Mouse (Mus musculus) c-Kit-positive CD71-negative TER-119-negative erythroid progenitor cells, embryonic 14.5 days (primary cell): Measurements from ENCODE around the gene Ulk4.

ENCODE experiments used
- DNase-seq: peaks from one replicate; pipeline ENCODE4 v3.0.0-alpha.2; 2013; ENCODE audit warnings: low read depth

Ulk4 gene

DNA sequence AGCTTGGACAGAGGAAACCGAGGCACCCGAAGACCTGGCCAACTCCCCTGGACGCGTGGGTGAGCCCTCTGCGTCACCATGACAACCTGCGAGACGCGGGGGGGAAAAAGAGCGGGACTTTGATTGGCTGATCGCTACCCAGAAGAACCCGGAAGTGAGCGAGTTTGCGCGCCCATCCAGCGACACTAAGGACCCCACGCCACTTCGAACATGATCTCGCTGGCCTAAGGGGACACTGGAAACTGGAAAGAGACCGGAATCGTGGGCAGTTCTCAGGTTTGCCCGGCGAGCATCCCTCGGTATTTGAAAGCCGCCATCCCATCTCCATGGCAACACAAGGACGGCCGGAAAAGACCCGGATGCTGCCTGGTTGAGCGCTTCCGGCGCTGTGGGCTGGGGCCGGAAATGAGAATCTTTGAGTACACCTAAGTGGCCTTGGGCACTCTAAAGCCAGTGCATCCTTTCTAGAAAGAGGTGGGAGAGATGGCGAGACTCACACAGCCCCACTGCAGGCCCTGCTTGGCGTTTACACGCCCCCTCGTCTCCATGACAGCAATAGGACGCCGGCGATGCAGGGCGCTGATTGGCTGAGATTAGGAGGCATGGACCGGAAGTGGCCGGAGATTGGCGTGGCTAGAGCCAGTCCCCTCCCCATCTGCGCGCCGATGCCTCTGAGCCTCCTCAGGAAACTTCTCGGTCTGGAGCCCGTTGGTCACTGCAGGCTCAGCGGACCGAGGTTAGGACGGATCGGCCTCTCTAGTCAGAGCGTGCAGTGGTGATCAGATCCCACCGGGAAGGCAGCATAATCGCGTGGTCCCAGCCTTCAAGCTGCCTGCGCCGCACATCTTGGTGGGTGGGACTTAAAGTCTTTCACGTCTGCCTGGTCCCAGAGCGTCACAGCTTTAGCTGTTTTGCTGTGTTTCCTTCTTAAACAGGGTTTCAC, at the start of gene Ulk4:
Gene Ulk4 (minus strand): TSS at position 80 of the 943 bp plus-strand sequence.
- DNase-seq = peak; percentile 84

DNA sequence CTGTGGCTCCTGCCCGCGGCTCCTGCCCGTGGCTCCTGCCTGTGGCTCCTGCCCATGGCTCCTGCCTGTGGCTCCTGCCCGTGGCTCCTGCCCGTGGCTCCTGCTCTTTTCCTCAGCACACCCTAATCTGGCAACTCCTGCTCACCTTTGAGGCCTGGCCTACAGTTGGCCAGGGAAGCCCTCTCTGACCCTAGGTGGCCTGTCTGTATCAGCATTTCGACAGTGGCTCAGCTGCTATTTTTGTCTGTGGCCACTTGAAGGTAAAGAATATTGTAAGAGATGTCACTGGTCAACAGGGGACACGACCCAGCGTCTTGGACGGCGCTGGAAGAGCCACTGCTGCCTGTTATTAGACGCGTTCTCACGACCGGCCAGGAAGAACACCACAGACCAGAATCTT, 45.0 kb upstream of the Ulk4 start:
- DNase-seq = no peak

GRCm38 (mm10) chr9:121321118-121321517, 44.1 kb upstream of the Ulk4 start:
- no peak for DNase-seq

DNA sequence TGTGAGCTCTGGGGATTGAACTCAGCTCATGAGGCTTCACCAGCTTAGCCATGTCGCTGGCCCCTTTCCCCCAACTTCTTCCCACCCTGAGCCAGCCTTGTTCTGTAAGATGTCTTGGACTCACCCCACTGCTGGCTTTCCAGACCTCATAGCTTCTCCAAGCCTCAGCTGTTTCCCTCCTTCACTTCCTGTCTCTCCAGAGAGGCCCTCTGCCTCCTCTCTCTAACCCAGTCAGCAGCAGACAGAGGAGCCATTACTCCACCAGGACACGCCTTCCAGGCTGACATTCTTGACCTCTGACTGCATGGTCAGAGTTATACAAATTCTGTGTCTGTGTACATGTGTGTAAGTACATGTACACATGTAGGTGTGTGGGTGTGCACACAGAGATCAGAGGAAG, 43.4 kb upstream of the Ulk4 start:
- no peak for DNase-seq

- DNase-seq = no peak
Observed at GRCm38 (mm10) chr9:121319323-121319966, 42.4 kb upstream of the Ulk4 start.

DNA sequence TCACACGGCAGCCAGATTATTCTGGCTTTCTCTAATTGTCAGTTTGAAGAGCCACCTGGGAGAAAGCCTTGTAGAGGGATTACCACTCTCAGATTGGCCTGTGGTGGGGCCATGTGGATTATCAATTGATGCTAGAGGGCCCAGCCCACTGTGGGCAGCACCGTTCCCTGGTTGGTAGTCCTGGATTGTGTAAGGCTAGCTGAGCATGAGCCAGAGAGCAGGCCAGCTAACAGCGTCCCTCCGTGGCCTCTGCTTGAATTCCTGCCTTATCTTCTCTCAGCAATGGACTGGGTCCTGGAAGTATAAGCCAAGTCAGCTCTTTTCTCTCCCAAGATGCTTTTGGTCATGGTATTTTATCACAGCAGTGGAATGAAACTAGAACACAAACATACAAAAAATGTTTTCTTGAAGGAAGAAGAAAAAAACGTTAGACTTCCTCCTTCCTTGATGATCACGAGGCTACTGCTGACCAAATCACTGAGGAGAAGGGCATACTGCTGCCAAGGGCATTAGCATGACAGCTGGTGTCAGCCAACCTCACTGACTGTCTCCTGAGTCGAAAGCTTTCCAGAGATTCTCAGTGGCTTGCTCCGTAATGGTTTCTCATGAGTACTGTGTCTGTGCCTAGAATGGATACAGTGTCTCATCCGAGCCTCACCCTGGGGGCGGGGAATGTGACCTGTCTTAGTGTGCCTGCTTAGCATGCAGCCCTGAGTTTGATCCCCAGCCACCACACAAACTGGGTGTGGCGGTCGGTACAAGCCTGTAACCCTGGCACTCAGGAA, 39.8 kb upstream of the Ulk4 start:
- no peak for DNase-seq

GRCm38 (mm10) chr9:121315901-121316595, 39.1 kb upstream of the Ulk4 start:
- DNase-seq = no peak

DNA sequence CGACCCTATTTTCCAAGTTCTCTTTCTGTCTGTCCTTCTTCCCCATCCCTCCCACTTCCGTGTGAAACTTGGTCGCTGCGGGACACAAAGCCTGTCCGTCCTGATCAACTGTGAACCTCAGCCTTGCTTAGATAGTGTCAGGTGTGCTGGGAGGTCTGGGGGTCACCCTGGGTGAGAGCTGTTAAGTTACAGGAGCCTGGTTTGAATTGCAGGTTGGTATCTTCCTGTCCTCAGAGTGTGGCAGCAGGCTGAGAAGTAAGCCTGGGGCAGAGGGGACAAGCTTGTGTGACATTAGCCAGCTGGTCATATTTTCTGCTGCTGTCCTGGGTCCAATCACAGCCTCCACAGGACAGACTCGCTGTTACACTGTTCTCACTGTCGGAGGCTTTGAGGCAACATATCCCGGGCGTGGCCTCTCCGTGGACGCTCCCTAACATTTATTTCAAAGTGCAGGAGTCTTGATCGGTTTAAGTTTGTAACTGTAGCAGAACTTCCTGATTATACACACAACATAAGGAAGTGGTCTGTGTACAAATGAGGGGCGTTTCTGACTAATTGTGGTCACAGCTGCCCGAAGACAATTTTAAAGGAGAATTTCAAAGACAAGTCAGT, 37.6 kb upstream of the Ulk4 start:
- no peak for DNase-seq

GRCm38 (mm10) chr9:121313656-121314374, 36.8 kb upstream of the Ulk4 start:
- DNase-seq = peak; percentile 78

DNA sequence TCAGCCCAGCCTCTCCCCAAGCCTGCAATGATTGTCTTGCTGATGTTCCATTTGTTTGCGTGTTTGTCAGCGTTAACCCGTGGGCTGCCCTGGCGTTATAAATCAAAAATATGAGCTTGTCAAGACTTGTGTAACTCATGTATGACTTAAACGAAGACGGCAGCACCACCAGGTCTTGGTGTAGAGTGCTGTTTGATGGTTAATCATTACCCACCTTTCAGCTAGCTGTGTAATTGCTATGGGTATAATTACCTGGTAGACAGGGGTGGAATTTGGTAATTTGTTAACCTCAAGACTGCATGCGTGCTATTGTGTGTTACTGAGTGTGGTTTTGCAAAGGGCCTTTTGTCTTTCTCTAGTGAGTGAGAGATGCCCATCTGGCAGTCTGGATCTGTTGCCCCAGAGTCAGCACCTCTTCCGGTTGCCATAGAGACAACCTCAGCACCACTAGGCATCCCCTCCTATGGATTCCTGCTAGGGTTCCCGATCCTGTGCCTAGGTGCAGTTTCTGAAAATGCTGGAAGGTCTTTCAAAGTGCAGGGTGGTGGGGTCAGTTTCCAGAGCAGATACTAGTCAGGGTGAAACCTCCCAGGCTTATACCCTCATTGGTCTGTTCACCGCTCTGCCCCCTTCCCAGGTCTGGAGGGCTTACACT, 35.4 kb upstream of the Ulk4 start:
- no peak for DNase-seq

DNA sequence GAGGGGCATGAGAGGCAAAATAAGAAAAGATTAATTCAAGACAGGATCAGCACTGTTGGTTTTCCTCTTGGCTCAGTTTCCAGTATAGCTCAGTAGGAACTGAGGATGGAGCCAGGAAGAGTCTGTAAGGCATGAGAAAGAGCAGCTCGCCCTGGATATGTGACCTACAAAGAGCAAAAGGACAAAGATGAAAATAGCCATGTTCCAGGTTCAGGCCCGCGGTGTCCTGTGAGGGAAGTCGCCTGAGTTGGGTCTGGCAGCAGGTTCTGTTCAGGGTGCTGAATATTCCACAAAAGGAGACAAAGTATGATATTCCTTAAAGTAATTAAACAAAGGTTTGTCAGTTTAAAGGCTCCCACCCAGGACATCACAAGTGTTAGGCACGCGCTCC, 34.8 kb upstream of the Ulk4 start:
- DNase-seq = no peak

DNA sequence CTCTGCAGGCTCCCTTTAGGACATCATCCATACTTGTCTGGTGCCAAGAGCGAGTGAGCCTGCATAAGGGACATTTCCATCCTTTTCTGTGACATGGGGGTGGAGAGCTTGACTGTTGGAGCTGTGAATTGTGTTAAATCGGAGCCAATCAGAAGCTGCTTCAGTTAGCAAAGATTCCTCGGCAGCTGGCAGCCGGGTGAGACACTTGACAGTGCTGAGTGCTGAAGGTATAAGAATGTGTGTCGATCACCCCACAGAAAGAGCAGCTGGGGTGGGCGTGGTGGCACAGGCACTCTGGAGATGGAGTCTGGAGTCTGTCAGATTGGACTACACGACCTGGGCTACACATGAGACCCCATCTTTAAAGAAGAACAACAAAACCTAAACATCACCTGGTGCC, 33.5 kb upstream of the Ulk4 start:
- no peak for DNase-seq

GRCm38 (mm10) chr9:121309287-121309686, 32.3 kb upstream of the Ulk4 start:
- no peak for DNase-seq

DNA sequence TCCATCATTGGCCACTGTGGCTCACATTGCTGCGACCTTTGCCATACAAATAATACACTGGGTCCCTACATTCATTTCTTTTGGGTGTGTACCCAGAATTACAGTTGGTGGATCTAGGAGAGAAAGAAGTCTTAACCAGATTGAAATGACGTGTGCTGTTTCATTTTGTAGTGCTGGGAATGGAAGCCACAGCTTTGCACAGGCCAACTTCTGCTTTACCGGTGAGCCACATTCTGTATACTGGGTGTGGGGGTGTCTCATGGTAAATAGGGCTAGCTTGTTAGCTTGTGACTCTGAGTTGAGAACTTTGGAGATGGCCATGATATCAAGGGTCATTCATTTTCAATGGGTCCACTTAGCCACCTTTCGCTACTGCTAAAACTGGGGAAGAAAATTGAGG, 28.5 kb upstream of the Ulk4 start:
- DNase-seq = no peak

- no peak for DNase-seq
Observed at GRCm38 (mm10) chr9:121304520-121304919, 27.5 kb upstream of the Ulk4 start.

DNA sequence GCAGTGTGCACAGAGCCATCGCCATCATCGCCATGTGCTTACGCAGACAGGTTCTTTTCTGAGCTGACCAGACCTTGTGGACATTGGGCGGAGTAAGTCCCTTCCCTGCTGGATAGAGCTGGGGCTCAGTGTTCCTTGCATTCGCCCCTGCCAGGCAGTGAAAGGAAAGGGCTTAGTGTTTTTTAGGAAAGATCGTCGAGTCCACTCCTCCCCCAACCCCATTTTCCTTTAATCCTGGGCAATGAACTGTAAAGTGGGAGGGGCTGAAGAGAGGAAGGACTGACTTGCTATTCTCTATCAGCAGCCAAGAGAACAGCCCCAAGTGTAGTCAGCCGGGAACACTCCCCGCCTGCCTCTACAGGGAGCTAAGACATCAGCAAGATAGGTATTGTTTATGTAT, 26.8 kb upstream of the Ulk4 start:
- no peak for DNase-seq

- DNase-seq = no peak
Observed at GRCm38 (mm10) chr9:121303086-121303485, 26.1 kb upstream of the Ulk4 start.

DNA sequence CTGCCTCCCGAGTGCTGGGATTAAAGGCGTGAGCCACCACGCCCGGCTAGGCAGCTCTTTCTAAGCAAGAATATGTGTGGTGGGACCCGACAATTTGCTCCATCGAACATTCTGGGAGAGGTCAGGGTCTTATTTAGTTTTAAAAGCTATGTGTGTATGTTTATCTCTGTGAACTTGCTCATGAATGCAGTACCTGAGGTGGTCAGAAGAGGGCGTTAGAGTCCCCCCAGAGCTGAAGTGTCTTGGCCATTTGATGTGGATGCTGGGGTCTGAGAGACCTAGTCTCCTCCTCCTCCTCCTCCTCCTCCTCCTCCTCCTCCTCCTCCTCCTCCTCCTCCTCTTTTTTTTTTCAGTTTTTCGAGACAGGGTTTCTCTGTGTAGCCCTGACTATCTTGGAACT, 25.5 kb upstream of the Ulk4 start:
- no peak for DNase-seq

DNA sequence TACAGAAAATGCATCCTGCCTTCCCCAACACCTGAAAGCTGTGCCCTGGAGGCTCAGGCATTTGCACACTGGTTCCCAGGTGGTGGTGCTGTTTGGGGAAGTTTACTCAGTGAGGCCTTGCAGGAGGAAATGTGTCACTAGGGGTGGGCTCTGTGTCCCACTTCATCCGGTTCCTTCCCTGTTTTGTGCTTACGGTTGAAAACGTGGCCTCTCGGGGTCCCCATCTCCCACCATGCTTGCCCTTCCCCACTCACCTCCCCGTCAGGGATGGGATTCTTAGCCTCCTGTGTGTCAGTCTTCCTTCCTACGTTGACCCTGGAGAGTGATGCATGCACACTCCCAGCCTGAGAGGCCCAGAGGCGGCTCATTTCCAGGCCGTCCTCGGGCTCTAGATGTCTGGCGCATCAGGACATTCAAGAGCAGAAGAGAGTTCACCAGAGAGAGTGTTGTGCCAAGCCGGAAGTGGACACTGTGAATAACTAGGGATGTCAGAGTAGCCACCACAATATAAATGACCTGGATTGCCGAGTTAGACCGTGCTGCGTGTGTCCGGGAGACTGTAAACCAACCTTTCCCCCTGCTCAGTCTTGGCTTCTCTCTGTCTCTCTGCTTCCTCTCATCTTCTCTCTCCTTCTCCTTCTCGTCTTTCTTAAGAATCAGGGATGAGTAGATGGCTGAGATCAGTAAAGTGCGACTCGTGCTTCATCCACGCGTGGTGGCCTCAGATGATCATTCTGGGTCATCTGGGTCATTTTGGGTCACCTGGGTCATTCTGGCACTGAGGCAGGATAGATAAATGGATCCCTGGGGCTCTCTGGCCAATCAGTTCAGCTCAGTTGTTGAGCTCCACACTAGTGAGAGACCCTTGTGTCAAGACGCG, 24.3 kb upstream of the Ulk4 start:
- no peak for DNase-seq
